ENCODE assay signal across 8 mouse cellular contexts in genomic region chr12:108403957-108404356, GRCm38 (mm10). TPM values are rescaled to one million over a fixed set of nuclear protein-coding genes. Genes with fewer than 3 reads are reported as not detected.
A peak's percentile ranks its signal among the peaks of the same experiment; 100 is the strongest.
DNase-seq lines count a peak whose midpoint lies in the region; ATAC-seq and TF ChIP-seq lines count a peak whose summit lies in the region.

No protein-coding gene starts in this region.

- peaks cover 7% of the 10 kb centered on the region for H3K4me1 ChIP-seq in midbrain, embryonic 16.5 days (ENCODE audit: control insufficient read depth, insufficient read depth, low read length)
- peaks cover 19% of the 10 kb centered on the region; the same call in 1 of the 2 replicates for H3K4me1 ChIP-seq in midbrain, embryonic 13.5 days (replicated peaks)
- H3K4me1 ChIP-seq in embryonic fibroblast, embryonic 13.5 days (ENCODE audit: control insufficient read depth, insufficient read depth, low read length) = peaks cover 18% of the 10 kb centered on the region

- H3K9me3 ChIP-seq in midbrain, embryonic 16.5 days (replicated peaks; ENCODE audit: control insufficient read depth, low read length, poor library complexity, severe bottlenecking) = no peaks in the 10 kb centered on the region
- no peaks in the 10 kb centered on the region for H3K9me3 ChIP-seq in midbrain, embryonic 13.5 days

- H3K27me3 ChIP-seq in midbrain, embryonic 16.5 days (ENCODE audit: control insufficient read depth, insufficient read depth, low read depth, low read length) = no peaks in the 10 kb centered on the region
- H3K27me3 ChIP-seq in midbrain, embryonic 13.5 days = no peaks in the 10 kb centered on the region

- no peak overlapping the region for H3K9ac ChIP-seq in midbrain, embryonic 16.5 days (ENCODE audit: low read depth, low read length)
- no peak overlapping the region for H3K9ac ChIP-seq in midbrain, embryonic 13.5 days (replicated peaks)

- peak; percentile 51 for DNase-seq in kidney, adult 11 months
- DNase-seq in lung, postnatal 10 days = peak; percentile 72
- DNase-seq in cerebellum, adult 8-10 months = no peak

- H3K4me3 ChIP-seq in midbrain, embryonic 16.5 days (ENCODE audit: low read depth, low read length) = no peak overlapping the region
- no peak overlapping the region for H3K4me3 ChIP-seq in midbrain, embryonic 13.5 days (replicated peaks)
- H3K4me3 ChIP-seq in embryonic fibroblast, embryonic 13.5 days (ENCODE audit: insufficient read depth, low read length) = no peak overlapping the region

- 62% methylated on average over 6 of the region's 6 CpGs for WGBS in midbrain, embryonic 16.5 days
- WGBS in midbrain, embryonic 13.5 days = 74% methylated on average over 6 of the region's 6 CpGs

- 0 out of 2 replicates have a peak, but pooled peaks have one; percentile 30 for TF ChIP-seq POLR2A in embryonic fibroblast, embryonic 13.5 days (IDR thresholded peaks at IDR 0.05; ENCODE audit: low read depth, low read length)

- no peaks in the 10 kb centered on the region for H3K36me3 ChIP-seq in midbrain, embryonic 16.5 days (ENCODE audit: control insufficient read depth, insufficient read depth, low read length)
- H3K36me3 ChIP-seq in midbrain, embryonic 13.5 days = no peaks in the 10 kb centered on the region

- no peak overlapping the region for H3K4me2 ChIP-seq in midbrain, embryonic 16.5 days (ENCODE audit: low read length)
- H3K4me2 ChIP-seq in midbrain, embryonic 13.5 days (replicated peaks) = no peak overlapping the region

- ATAC-seq in midbrain, embryonic 16.5 days = no peak
- ATAC-seq in midbrain, embryonic 13.5 days = no peak
- no peak for ATAC-seq in CD4-positive, CD25-positive, alpha-beta regulatory T cell, adult 4 months
- ATAC-seq in granulocyte monocyte progenitor cell, adult 5-6 weeks (replicated peaks; ENCODE audit: poor library complexity, severe bottlenecking) = no peak

- H3K27ac ChIP-seq in midbrain, embryonic 16.5 days (ENCODE audit: low read length) = 0 out of 2 replicates have a peak overlapping the region, but pooled peaks have one; percentile 6
- no peak overlapping the region for H3K27ac ChIP-seq in midbrain, embryonic 13.5 days
- H3K27ac ChIP-seq in embryonic fibroblast, embryonic 13.5 days (ENCODE audit: insufficient read depth, low read length) = peak overlapping the region; percentile 12; the same call in 1 of the 2 replicates

- no peak for TF ChIP-seq CTCF in embryonic fibroblast, embryonic 13.5 days (IDR thresholded peaks at IDR 0.05; ENCODE audit: borderline replicate concordance, insufficient read depth, low read length)

RNA-seq across cellular contexts. Expression of gene Eml1, which starts 33.2 kb away (rescaled TPM):
- 47.6 and 57.4 TPM in 2 replicates for polyA plus RNA-seq in midbrain, embryonic 16.5 days (2015; fragmentation: Nextera tagmentation; extraction: Ambion mirVana)
- polyA plus RNA-seq in midbrain, embryonic 13.5 days (2015; fragmentation: Nextera tagmentation; extraction: Ambion mirVana) = 65.7 and 66.7 TPM in 2 replicates
- polyA plus RNA-seq in embryonic fibroblast, embryonic 13.5 days (2011; ENCODE audit: insufficient read length, low read depth, missing spikeins) = 40.5 and 48.0 TPM in 2 replicates
- under 1 TPM in 1 of 2 experiments, not detected in 1; 0.32 TPM for polyA plus RNA-seq in CD4-positive, CD25-positive, alpha-beta regulatory T cell, adult 4 months (2017; shearing (Covaris generic))
- total RNA-seq in granulocyte monocyte progenitor cell, adult 5-6 weeks (2014; fragmentation: Nextera tagmentation) = not detected in 2 replicates
- not detected in 2 replicates for total RNA-seq in granulocyte monocyte progenitor cell, adult 5-6 weeks (2017)

Comparison
In these comparisons a context has a peak if more than half of its experiments do, and no peak if none do; other contexts are left out.
1. RNA of gene Eml1, which starts 33.2 kb away (polyA plus RNA-seq): 65.7 to 66.7 TPM in midbrain, embryonic 13.5 days, 47.6 to 57.4 TPM in midbrain, embryonic 16.5 days and 40.5 to 48.0 TPM in embryonic fibroblast, embryonic 13.5 days; 0.32 TPM in CD4-positive, CD25-positive, alpha-beta regulatory T cell, adult 4 months; every median in the first group is over 10 times any median in the second.